Mouse (Mus musculus): ENCODE measurements around the gene Tmem229b. TPM values are rescaled to one million over a fixed set of nuclear protein-coding genes. Genes with fewer than 3 reads are reported as not detected.
A peak's percentile ranks its signal among the peaks of the same experiment; 100 is the strongest.
"Not testable (repeated sequence)": the region's sequence is repeated elsewhere in the genome, so short reads cannot be mapped to it uniquely, and the experiment has no call there.

Gene Tmem229b
- polyA plus RNA-seq, 1 experiment = 1.4 TPM

DNA sequence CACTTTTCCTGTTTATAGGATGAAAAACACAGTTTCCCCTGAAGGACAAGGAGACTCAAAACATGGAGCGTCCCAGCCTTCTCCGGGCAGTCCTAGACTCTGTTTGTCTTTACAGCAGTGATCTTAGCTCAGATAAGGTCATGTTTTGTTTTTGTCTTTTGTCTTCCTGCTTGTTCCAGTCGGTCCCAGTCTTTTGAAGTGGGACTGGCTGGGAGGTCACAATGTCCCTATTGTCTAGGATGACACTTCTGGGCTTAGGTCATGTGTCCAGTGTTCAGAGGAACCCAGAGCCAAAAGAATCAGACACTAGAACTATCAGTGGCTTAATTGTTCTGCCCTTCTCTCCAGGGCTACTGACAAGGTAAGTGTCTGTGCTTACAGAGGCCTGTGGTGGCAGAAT is 27.9 kb upstream of the Tmem229b start:
- H3K9ac ChIP-seq (ENCODE audit: low read depth, poor library complexity, severe bottlenecking) = no peak overlapping the region
- TF ChIP-seq CTCF (IDR thresholded peaks at IDR 0.05; ENCODE audit: low read depth, low read length) (no peak), EP300 (IDR thresholded peaks at IDR 0.05; ENCODE audit: insufficient read depth, low read depth, low read length) (peak; percentile 74)
- H3K27ac ChIP-seq (ENCODE audit: insufficient read depth, low read length) = peak overlapping the region; percentile 87

DNA sequence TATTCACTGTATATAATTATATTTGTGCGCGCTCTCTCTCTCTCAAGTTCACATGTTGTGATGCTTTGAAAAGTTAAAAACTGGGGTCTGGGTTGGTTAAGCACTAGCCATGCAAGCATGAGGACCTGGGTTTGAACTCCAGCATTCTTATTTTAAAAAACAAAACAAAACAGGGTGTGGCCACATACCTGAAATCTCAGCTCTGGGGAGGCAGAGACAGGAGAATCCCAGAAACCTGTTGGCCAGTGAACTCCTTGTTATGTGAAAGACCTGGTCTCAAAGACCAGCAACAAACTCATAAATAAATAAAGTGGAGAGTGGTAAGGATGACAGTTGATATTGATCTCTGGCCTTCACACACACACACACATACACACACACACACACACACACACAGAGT is 26.9 kb upstream of the Tmem229b start:
- H3K27me3 ChIP-seq (ENCODE audit: control insufficient read depth, insufficient read depth, low read length, poor library complexity, severe bottlenecking) = no peaks in the 10 kb centered on the region
- H3K9ac ChIP-seq (ENCODE audit: low read depth, poor library complexity, severe bottlenecking) = no peak overlapping the region
- H3K36me3 ChIP-seq (ENCODE audit: control insufficient read depth, insufficient read depth, low read length, poor library complexity, severe bottlenecking) = no peaks in the 10 kb centered on the region
- H3K9me3 ChIP-seq (replicated peaks; ENCODE audit: control insufficient read depth, insufficient read depth, low read length, poor library complexity, severe bottlenecking) = no peaks in the 10 kb centered on the region
- peaks cover 9% of the 10 kb centered on the region for H3K4me1 ChIP-seq (ENCODE audit: control insufficient read depth, insufficient read depth, low read length)
- no peak overlapping the region for H3K4me3 ChIP-seq (ENCODE audit: low read depth, low read length)
- TF ChIP-seq POLR2A (IDR thresholded peaks at IDR 0.05; ENCODE audit: insufficient read depth, low read length) (no peak), EP300 (IDR thresholded peaks at IDR 0.05; ENCODE audit: insufficient read depth, low read depth, low read length) (no peak), CTCF (IDR thresholded peaks at IDR 0.05; ENCODE audit: low read depth, low read length) (no peak)
- H3K27ac ChIP-seq (ENCODE audit: insufficient read depth, low read length) = peak overlapping the region; percentile 87; the same call in 1 of the 2 replicates

More for the DNA sequence above, 27.9 kb upstream of the Tmem229b start:
- Histone ChIP-seq H3K4me3 (ENCODE audit: low read depth, low read length) (no peak overlapping the region), H3K9me3 (replicated peaks; ENCODE audit: control insufficient read depth, insufficient read depth, low read length, poor library complexity, severe bottlenecking) (no peaks in the 10 kb centered on the region), H3K4me1 (ENCODE audit: control insufficient read depth, insufficient read depth, low read length) (peaks cover 15% of the 10 kb centered on the region), H3K36me3 (ENCODE audit: control insufficient read depth, insufficient read depth, low read length, poor library complexity, severe bottlenecking) (no peaks in the 10 kb centered on the region), H3K27me3 (ENCODE audit: control insufficient read depth, insufficient read depth, low read length, poor library complexity, severe bottlenecking) (no peaks in the 10 kb centered on the region)

GRCm38 (mm10) chr12:79028911-79029861 is 21.8 kb upstream of the Tmem229b start, which contains the start of gene Plekhh1:
Plekhh1 (plus strand) TSS chr12:79029163.
- H3K9ac ChIP-seq (ENCODE audit: low read depth, poor library complexity, severe bottlenecking) = peak within 1 kb of the TSS; percentile 78
- TF ChIP-seq EP300 (IDR thresholded peaks at IDR 0.05; ENCODE audit: insufficient read depth, low read depth, low read length) = peak; percentile 39; the same call in 1 of the 2 replicates
- TF ChIP-seq POLR2A (IDR thresholded peaks at IDR 0.05; ENCODE audit: insufficient read depth, low read length) = no peak
- TF ChIP-seq CTCF (IDR thresholded peaks at IDR 0.05; ENCODE audit: low read depth, low read length) = no peak
- no peaks in the 10 kb centered on the region for H3K9me3 ChIP-seq (replicated peaks; ENCODE audit: control insufficient read depth, insufficient read depth, low read length, poor library complexity, severe bottlenecking)
- H3K36me3 ChIP-seq (ENCODE audit: control insufficient read depth, insufficient read depth, low read length, poor library complexity, severe bottlenecking) = no peaks in the 10 kb centered on the region
- H3K27me3 ChIP-seq (ENCODE audit: control insufficient read depth, insufficient read depth, low read length, poor library complexity, severe bottlenecking) = no peaks in the 10 kb centered on the region
- H3K4me1 ChIP-seq (ENCODE audit: control insufficient read depth, insufficient read depth, low read length) = peaks cover 3% of the 10 kb centered on the region
- H3K27ac ChIP-seq (ENCODE audit: insufficient read depth, low read length) = peak within 1 kb of the TSS; percentile 29
- H3K4me3 ChIP-seq (ENCODE audit: low read depth, low read length) = peak within 1 kb of the TSS; percentile 81

DNA sequence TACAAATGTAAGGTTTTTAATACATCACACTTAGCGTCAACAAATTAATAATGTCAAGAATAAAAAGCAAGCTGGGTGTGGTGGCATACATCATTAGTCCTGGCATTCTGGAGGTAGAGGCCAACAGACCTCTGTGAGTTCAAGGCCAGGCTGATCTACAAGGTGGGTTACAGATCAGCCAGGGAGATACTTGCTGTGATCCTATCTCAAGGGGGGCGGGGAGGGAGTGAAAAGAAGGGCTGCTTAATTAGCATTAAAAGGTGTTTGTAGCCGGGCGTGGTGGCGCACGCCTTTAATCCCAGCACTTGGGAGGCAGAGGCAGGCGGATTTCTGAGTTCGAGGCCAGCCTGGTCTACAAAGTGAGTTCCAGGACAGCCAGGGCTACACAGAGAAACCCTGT is 20.1 kb upstream of the Tmem229b start:
- H3K4me3 ChIP-seq (ENCODE audit: low read depth, low read length); H3K27me3 ChIP-seq (ENCODE audit: control insufficient read depth, insufficient read depth, low read length, poor library complexity, severe bottlenecking); H3K9ac ChIP-seq (ENCODE audit: low read depth, poor library complexity, severe bottlenecking); H3K4me1 ChIP-seq (ENCODE audit: control insufficient read depth, insufficient read depth, low read length); H3K27ac ChIP-seq (ENCODE audit: insufficient read depth, low read length); H3K36me3 ChIP-seq (ENCODE audit: control insufficient read depth, insufficient read depth, low read length, poor library complexity, severe bottlenecking); H3K9me3 ChIP-seq (replicated peaks; ENCODE audit: control insufficient read depth, insufficient read depth, low read length, poor library complexity, severe bottlenecking): not testable (repeated sequence)

GRCm38 (mm10) chr12:79022882-79023281 is 15.5 kb upstream of the Tmem229b start:
- Histone ChIP-seq H3K4me1 (ENCODE audit: control insufficient read depth, insufficient read depth, low read length) (peaks cover 1% of the 10 kb centered on the region), H3K36me3 (ENCODE audit: control insufficient read depth, insufficient read depth, low read length, poor library complexity, severe bottlenecking) (no peaks in the 10 kb centered on the region), H3K27me3 (ENCODE audit: control insufficient read depth, insufficient read depth, low read length, poor library complexity, severe bottlenecking) (no peaks in the 10 kb centered on the region), H3K9ac (ENCODE audit: low read depth, poor library complexity, severe bottlenecking) (no peak overlapping the region), H3K4me3 (ENCODE audit: low read depth, low read length) (no peak overlapping the region), H3K27ac (ENCODE audit: insufficient read depth, low read length) (no peak overlapping the region), H3K9me3 (replicated peaks; ENCODE audit: control insufficient read depth, insufficient read depth, low read length, poor library complexity, severe bottlenecking) (no peaks in the 10 kb centered on the region)
- TF ChIP-seq CTCF (IDR thresholded peaks at IDR 0.05; ENCODE audit: low read depth, low read length) (peak; percentile 90), EP300 (IDR thresholded peaks at IDR 0.05; ENCODE audit: insufficient read depth, low read depth, low read length) (no peak), POLR2A (IDR thresholded peaks at IDR 0.05; ENCODE audit: insufficient read depth, low read length) (no peak)

DNA sequence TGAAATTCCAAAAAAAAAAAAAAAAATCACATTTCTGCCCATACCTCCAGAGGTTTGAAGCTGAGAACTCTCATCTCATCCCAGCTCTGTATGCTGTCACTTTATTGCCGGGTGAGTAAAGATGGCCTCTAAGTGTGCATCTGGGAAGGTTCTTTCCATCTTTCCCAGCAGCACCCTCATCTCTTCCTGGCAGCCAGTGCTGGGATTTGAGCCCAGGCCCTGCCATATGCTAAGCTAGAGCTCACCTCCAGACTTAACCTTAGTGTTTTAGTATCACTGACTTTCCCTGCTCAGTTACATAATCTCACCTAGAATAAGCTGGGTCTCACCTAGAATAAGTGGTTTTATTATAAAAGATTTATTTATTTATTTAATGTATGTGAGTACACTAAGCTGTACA is 14.5 kb upstream of the Tmem229b start:
- no peak for TF ChIP-seq CTCF (IDR thresholded peaks at IDR 0.05; ENCODE audit: low read depth, low read length)
- Histone ChIP-seq H3K36me3 (ENCODE audit: control insufficient read depth, insufficient read depth, low read length, poor library complexity, severe bottlenecking) (no peaks in the 10 kb centered on the region), H3K27ac (ENCODE audit: insufficient read depth, low read length) (no peak overlapping the region)

More for the DNA sequence above, 14.5 kb upstream of the Tmem229b start:
- H3K4me1 ChIP-seq (ENCODE audit: control insufficient read depth, insufficient read depth, low read length) = peaks cover 2% of the 10 kb centered on the region
- no peaks in the 10 kb centered on the region for H3K27me3 ChIP-seq (ENCODE audit: control insufficient read depth, insufficient read depth, low read length, poor library complexity, severe bottlenecking)
- no peaks in the 10 kb centered on the region for H3K9me3 ChIP-seq (replicated peaks; ENCODE audit: control insufficient read depth, insufficient read depth, low read length, poor library complexity, severe bottlenecking)
- no peak overlapping the region for H3K4me3 ChIP-seq (ENCODE audit: low read depth, low read length)
- no peak overlapping the region for H3K9ac ChIP-seq (ENCODE audit: low read depth, poor library complexity, severe bottlenecking)

Measured in ES-Bruce4 (cell line).